Mouse (Mus musculus): ENCODE data around the gene Parp4. TPM values are rescaled to one million over a fixed set of nuclear protein-coding genes. Genes with fewer than 3 reads are reported as not detected.

Parp4 gene
- polyA plus RNA-seq, 1 experiment, result 10.2 TPM

GRCm38 (mm10) chr14:56613212-56613611 lies 37.8 kb downstream of the Parp4 start:
- TF ChIP-seq POLR2A (IDR thresholded peaks at IDR 0.05; ENCODE audit: borderline replicate concordance, insufficient read depth, low read length) (no peak), CTCF (IDR thresholded peaks at IDR 0.05; ENCODE audit: borderline replicate concordance, insufficient read depth, low read depth, low read length) (no peak)
- no peak overlapping the region for H3K27ac ChIP-seq (ENCODE audit: insufficient read depth, low read length)
- H3K4me1 ChIP-seq (ENCODE audit: control insufficient read depth, insufficient read depth, low read length), result no peaks in the 10 kb centered on the region
- no peak for DNase-seq
- no peaks in the 10 kb centered on the region for H3K27me3 ChIP-seq (ENCODE audit: control insufficient read depth, insufficient read depth, low read length)
- no peak overlapping the region for H3K4me3 ChIP-seq (replicated peaks; ENCODE audit: insufficient read depth, low read depth, low read length)
- 89% methylated on average over 3 of the region's 3 CpGs for WGBS

- no peak for DNase-seq
- Histone ChIP-seq H3K4me1 (ENCODE audit: control insufficient read depth, insufficient read depth, low read length) (no peaks in the 10 kb centered on the region), H3K4me3 (replicated peaks; ENCODE audit: insufficient read depth, low read depth, low read length) (no peak overlapping the region), H3K27me3 (ENCODE audit: control insufficient read depth, insufficient read depth, low read length) (no peaks in the 10 kb centered on the region), H3K27ac (ENCODE audit: insufficient read depth, low read length) (no peak overlapping the region)
- no peak for TF ChIP-seq POLR2A (IDR thresholded peaks at IDR 0.05; ENCODE audit: borderline replicate concordance, insufficient read depth, low read length)
- TF ChIP-seq CTCF (IDR thresholded peaks at IDR 0.05; ENCODE audit: borderline replicate concordance, insufficient read depth, low read depth, low read length), result no peak
- WGBS, result 83% methylated on average over 1 of the region's 1 CpGs
Measured at GRCm38 (mm10) chr14:56617470-56617869, 42.1 kb downstream of the Parp4 start.

GRCm38 (mm10) chr14:56620425-56620824 lies 45.0 kb downstream of the Parp4 start:
- Histone ChIP-seq H3K27me3 (ENCODE audit: control insufficient read depth, insufficient read depth, low read length) (no peaks in the 10 kb centered on the region), H3K27ac (ENCODE audit: insufficient read depth, low read length) (no peak overlapping the region), H3K4me1 (ENCODE audit: control insufficient read depth, insufficient read depth, low read length) (no peaks in the 10 kb centered on the region), H3K4me3 (replicated peaks; ENCODE audit: insufficient read depth, low read depth, low read length) (no peak overlapping the region)
- WGBS, result 91% methylated on average over 8 of the region's 8 CpGs
- DNase-seq, result no peak
- TF ChIP-seq POLR2A (IDR thresholded peaks at IDR 0.05; ENCODE audit: borderline replicate concordance, insufficient read depth, low read length), result no peak
- TF ChIP-seq CTCF (IDR thresholded peaks at IDR 0.05; ENCODE audit: borderline replicate concordance, insufficient read depth, low read depth, low read length), result no peak

- 88% methylated on average over 4 of the region's 4 CpGs for WGBS
Measured at GRCm38 (mm10) chr14:56626202-56626601, 50.8 kb downstream of the Parp4 start.

DNA sequence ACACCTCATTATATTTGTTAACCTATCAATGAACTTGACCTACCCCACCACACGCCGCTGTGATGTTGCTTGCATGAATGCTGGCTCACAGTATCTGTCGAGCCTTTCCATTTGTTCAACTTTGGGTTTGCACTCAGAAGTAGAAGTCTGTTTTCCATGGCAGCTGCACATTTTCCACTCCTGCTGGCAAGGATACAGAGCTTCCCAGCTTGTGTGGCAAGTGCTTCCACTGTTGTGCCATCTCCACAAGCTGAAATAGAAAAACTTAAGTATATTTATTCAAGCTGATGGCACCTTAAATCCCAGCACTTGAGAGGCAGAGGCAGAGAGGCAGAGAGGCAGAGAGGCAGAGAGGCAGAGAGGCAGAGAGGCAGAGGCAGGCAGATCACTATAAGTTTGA lies 52.9 kb downstream of the Parp4 start:
- Histone ChIP-seq H3K27me3 (ENCODE audit: control insufficient read depth, insufficient read depth, low read length) (no peaks in the 10 kb centered on the region), H3K27ac (ENCODE audit: insufficient read depth, low read length) (no peak overlapping the region), H3K4me3 (replicated peaks; ENCODE audit: insufficient read depth, low read depth, low read length) (no peak overlapping the region), H3K4me1 (ENCODE audit: control insufficient read depth, insufficient read depth, low read length) (no peaks in the 10 kb centered on the region)
- TF ChIP-seq CTCF (IDR thresholded peaks at IDR 0.05; ENCODE audit: borderline replicate concordance, insufficient read depth, low read depth, low read length), result no peak
- no peak for TF ChIP-seq POLR2A (IDR thresholded peaks at IDR 0.05; ENCODE audit: borderline replicate concordance, insufficient read depth, low read length)
- no peak for DNase-seq
- WGBS, result 84% methylated on average over 3 of the region's 3 CpGs

More at GRCm38 (mm10) chr14:56626202-56626601, 50.8 kb downstream of the Parp4 start:
- DNase-seq, result no peak
- Histone ChIP-seq H3K27ac (ENCODE audit: insufficient read depth, low read length) (no peak overlapping the region), H3K4me1 (ENCODE audit: control insufficient read depth, insufficient read depth, low read length) (no peaks in the 10 kb centered on the region), H3K4me3 (replicated peaks; ENCODE audit: insufficient read depth, low read depth, low read length) (no peak overlapping the region), H3K27me3 (ENCODE audit: control insufficient read depth, insufficient read depth, low read length) (no peaks in the 10 kb centered on the region)
- TF ChIP-seq POLR2A (IDR thresholded peaks at IDR 0.05; ENCODE audit: borderline replicate concordance, insufficient read depth, low read length) (no peak), CTCF (IDR thresholded peaks at IDR 0.05; ENCODE audit: borderline replicate concordance, insufficient read depth, low read depth, low read length) (no peak)

DNA sequence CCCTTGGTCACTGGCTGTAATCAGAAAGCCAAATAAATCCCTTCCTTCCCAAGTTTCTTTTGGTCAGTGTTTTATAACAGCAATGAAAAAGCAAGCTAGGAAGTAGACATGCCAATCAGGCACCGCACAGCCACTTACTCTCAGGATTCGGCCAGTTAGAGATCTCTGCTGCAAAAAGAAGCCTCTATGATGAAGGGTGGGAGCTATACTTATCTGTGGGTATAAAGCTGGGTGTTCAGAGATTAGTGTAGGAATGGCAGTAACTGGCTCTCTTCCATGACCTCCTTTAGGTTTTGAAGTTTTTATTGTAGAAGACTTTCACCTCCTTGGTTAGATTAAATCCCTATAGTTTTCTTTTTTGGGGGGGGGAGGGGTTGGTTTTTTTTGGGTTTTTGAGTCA lies 55.7 kb downstream of the Parp4 start:
- Histone ChIP-seq H3K4me1 (ENCODE audit: control insufficient read depth, insufficient read depth, low read length) (no peaks in the 10 kb centered on the region), H3K4me3 (replicated peaks; ENCODE audit: insufficient read depth, low read depth, low read length) (no peak overlapping the region), H3K27me3 (ENCODE audit: control insufficient read depth, insufficient read depth, low read length) (no peaks in the 10 kb centered on the region), H3K27ac (ENCODE audit: insufficient read depth, low read length) (no peak overlapping the region)
- 92% methylated on average over 2 of the region's 2 CpGs for WGBS
- TF ChIP-seq CTCF (IDR thresholded peaks at IDR 0.05; ENCODE audit: borderline replicate concordance, insufficient read depth, low read depth, low read length) (no peak), POLR2A (IDR thresholded peaks at IDR 0.05; ENCODE audit: borderline replicate concordance, insufficient read depth, low read length) (no peak)
- no peak for DNase-seq

DNA sequence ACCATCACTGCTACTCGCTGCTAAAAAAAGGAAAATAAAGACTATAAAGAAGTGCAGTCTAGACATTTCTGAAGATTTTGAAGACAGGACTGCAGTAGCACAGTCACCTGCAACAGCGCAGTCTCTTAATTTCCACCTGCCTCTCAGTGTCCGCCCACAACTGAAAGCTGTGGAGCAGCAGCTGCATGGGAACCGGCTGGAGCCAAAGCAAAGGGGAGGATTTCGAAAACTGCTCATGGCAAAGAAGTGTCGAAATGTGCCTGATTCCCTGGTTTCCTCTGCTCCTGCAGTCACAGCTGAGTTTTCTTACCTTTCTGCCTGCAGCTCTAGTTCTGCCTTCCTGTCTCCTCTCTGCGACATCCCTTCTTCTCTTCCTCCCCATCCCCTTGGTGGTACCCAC lies 71.8 kb downstream of the Parp4 start:
- H3K27me3 ChIP-seq (ENCODE audit: control insufficient read depth, insufficient read depth, low read length), result no peaks in the 10 kb centered on the region
- no peak for DNase-seq
- 73% methylated on average over 7 of the region's 7 CpGs for WGBS
- H3K4me1 ChIP-seq (ENCODE audit: control insufficient read depth, insufficient read depth, low read length), result no peaks in the 10 kb centered on the region
- no peak overlapping the region for H3K4me3 ChIP-seq (replicated peaks; ENCODE audit: insufficient read depth, low read depth, low read length)
- TF ChIP-seq POLR2A (IDR thresholded peaks at IDR 0.05; ENCODE audit: borderline replicate concordance, insufficient read depth, low read length), result no peak
- TF ChIP-seq CTCF (IDR thresholded peaks at IDR 0.05; ENCODE audit: borderline replicate concordance, insufficient read depth, low read depth, low read length), result no peak
- H3K27ac ChIP-seq (ENCODE audit: insufficient read depth, low read length), result no peak overlapping the region

DNA sequence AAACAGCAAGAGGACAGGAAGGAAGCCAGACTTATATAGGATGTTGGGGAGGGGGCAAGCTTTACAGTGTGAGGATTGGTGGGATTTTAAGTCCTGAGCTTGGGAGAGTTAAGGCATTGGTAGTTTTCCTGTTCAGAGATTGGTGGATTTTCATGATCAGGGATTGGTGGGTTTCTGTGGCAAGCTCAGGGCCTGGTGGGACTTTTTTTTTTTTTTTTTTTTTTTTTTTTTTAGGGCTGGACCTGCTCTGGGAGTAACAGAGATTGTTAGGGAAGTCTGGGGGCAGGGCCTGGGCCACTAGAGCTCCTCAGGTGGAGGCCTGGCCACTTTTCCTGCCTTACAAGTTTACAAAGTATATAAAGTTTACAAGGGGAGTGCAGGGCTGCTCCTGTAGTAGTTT lies 74.0 kb downstream of the Parp4 start:
- Histone ChIP-seq H3K4me3 (replicated peaks; ENCODE audit: insufficient read depth, low read depth, low read length) (no peak overlapping the region), H3K4me1 (ENCODE audit: control insufficient read depth, insufficient read depth, low read length) (no peaks in the 10 kb centered on the region), H3K27ac (ENCODE audit: insufficient read depth, low read length) (no peak overlapping the region), H3K27me3 (ENCODE audit: control insufficient read depth, insufficient read depth, low read length) (no peaks in the 10 kb centered on the region)
- TF ChIP-seq CTCF (IDR thresholded peaks at IDR 0.05; ENCODE audit: borderline replicate concordance, insufficient read depth, low read depth, low read length) (no peak), POLR2A (IDR thresholded peaks at IDR 0.05; ENCODE audit: borderline replicate concordance, insufficient read depth, low read length) (no peak)
- no peak for DNase-seq
